Mouse (Mus musculus) midbrain, embryonic 16.5 days (tissue): ENCODE results near the gene Ccl7. TPM values are rescaled to one million over a fixed set of nuclear protein-coding genes. Genes with fewer than 3 reads are reported as not detected.

Experiments
- ATAC-seq: fragments of 200-750 bp; cut with Nextera tagmentation; 2 replicates; pipeline ENCODE4 v1.8.0; 2017; ENCODE audit warnings: moderate TSS enrichment
- H3K27ac ChIP-seq: fragments of 300-500 bp; sonication (generic); 2 replicates; pipeline ENCODE4 v1.5.1; 2014; ENCODE audit warnings: mild to moderate bottlenecking, low read length, mixed read lengths
- H3K27me3 ChIP-seq: fragments of 300-500 bp; sonication (generic); 2 replicates; pipeline ENCODE4 v1.6.1; 2014; ENCODE audit warnings: low read depth, low read length, mixed read lengths; ENCODE audit not compliant: control insufficient read depth, insufficient read depth
- H3K36me3 ChIP-seq: fragments of 300-500 bp; sonication (generic); 2 replicates; pipeline ENCODE4 v1.6.1; 2014; ENCODE audit warnings: mild to moderate bottlenecking, low read length, moderate library complexity, mixed read lengths; ENCODE audit not compliant: control insufficient read depth, insufficient read depth
- H3K4me1 ChIP-seq: fragments of 300-500 bp; sonication (generic); 2 replicates; pipeline ENCODE4 v1.6.1; 2014; ENCODE audit warnings: mild to moderate bottlenecking, low read length, mixed read lengths; ENCODE audit not compliant: control insufficient read depth, insufficient read depth
- H3K4me2 ChIP-seq: fragments of 300-500 bp; sonication (generic); 2 replicates; pipeline ENCODE4 v1.6.1; 2014; ENCODE audit warnings: mild to moderate bottlenecking, low read length, mixed read lengths
- H3K4me3 ChIP-seq: fragments of 300-500 bp; sonication (generic); 2 replicates; pipeline ENCODE4 v1.5.1; 2014; ENCODE audit warnings: low read depth, mild to moderate bottlenecking, low read length, moderate library complexity, mixed read lengths
- H3K9ac ChIP-seq: fragments of 300-500 bp; sonication (generic); 2 replicates; pipeline ENCODE4 v1.6.1; 2014; ENCODE audit warnings: low read depth, low read length, mixed read lengths
- H3K9me3 ChIP-seq: fragments of 300-500 bp; sonication (generic); replicated peaks from 2 replicates; pipeline ENCODE4 v1.6.1; 2014; ENCODE audit warnings: mild to moderate bottlenecking, low read length, mixed read lengths; ENCODE audit not compliant: control insufficient read depth, poor library complexity, severe bottlenecking
- WGBS: fragments of 180-500 bp; shearing (Covaris S2); extraction: QIAGEN DNeasy Blood & Tissue Kit; methylation state at CpG from one replicate; pipeline ENCODE4 v1.1.7; 2014; 5-methylcytosine and 5-hydroxymethylcytosine counted together
- polyA plus RNA-seq: library from polyadenylated mRNA; unstranded; fragments of >200 nt; fragmentation: Nextera tagmentation; extraction: Ambion mirVana; gene quantifications from 2 replicates; pipeline ENCODE4 v1.2.1, GENCODE M21; 2015

The Ccl7 gene
- polyA plus RNA-seq, 1 experiment from 2014 or later: 0.48 TPM

DNA sequence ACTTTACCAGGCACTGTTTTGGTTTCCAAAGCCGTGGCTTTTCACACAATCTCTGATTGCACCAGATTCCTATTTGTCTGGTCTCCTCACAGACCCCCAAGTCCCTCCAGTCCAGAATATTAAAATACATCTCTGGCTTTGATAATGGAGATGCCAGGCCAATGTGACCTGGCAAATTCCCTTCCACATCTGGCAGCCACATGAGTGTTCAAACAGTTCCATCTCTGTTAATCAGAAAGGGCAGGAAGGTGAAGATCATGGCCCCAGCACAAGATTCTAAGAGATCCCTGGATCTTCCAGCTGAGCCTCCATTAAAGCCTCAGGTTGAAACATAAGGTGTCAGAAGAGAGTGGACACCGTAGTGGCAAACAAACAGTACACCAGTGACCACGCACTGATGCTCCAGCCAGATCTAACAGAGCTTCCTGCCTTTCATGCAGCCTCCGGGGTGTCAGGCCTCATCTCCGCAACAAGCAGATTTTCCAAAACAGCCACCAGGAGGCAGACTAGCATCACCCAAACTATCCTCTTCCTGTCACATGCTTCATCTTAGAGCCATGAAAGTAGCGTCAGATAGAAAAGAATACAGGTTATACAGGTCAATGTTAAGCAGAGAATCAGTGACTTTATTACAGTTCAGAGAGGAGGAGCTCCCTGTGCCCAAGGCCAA lies 2.4 kb downstream of the Ccl7 start:
- no peaks in the 10 kb centered on the region for H3K27me3 ChIP-seq
- no peak overlapping the region for H3K27ac ChIP-seq
- H3K4me3 ChIP-seq: no peak overlapping the region
- no peak overlapping the region for H3K4me2 ChIP-seq
- ATAC-seq: no peak
- no peaks in the 10 kb centered on the region for H3K36me3 ChIP-seq
- no peaks in the 10 kb centered on the region for H3K9me3 ChIP-seq
- H3K9ac ChIP-seq: no peak overlapping the region
- no peaks in the 10 kb centered on the region for H3K4me1 ChIP-seq
- 46% methylated on average over 6 of the region's 6 CpGs for WGBS

DNA sequence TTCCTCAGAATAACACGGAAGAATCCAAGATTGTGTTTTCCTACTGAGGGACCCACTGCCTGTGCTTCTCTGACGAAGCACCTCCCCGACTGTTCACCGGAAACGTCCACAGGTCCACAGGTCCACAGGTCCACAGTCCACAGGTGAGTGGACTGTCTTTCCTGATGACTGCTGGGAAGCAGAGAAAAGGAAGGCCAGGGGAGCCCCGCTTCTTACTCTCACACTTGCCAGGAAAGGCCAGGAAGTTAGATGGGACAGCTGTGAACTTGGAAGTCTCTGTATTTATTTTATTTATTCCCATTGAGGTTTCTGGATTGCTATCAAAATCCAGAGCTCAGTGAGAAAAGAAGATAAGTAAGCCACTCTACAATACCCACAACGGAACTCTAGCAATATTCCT lies 8.3 kb downstream of the Ccl7 start:
- H3K36me3 ChIP-seq: no peaks in the 10 kb centered on the region
- 94% methylated on average over 7 of the region's 7 CpGs for WGBS
- ATAC-seq: no peak
- no peak overlapping the region for H3K9ac ChIP-seq
- H3K27ac ChIP-seq: no peak overlapping the region
- H3K9me3 ChIP-seq: no peaks in the 10 kb centered on the region
- H3K27me3 ChIP-seq: no peaks in the 10 kb centered on the region
- H3K4me1 ChIP-seq: no peaks in the 10 kb centered on the region
- no peak overlapping the region for H3K4me3 ChIP-seq
- no peak overlapping the region for H3K4me2 ChIP-seq

GRCm38 (mm10) chr11:82057646-82058045 lies 12.1 kb downstream of the Ccl7 start, which contains the start of gene Ccl11:
TSS of gene Ccl11 (plus strand) at chr11:82057823.
- Histone ChIP-seq H3K27ac (no peak within 1 kb of the TSS), H3K9ac (no peak within 1 kb of the TSS), H3K9me3 (no peaks in the 10 kb centered on the region), H3K27me3 (no peaks in the 10 kb centered on the region), H3K4me1 (no peaks in the 10 kb centered on the region), H3K4me3 (no peak within 1 kb of the TSS), H3K4me2 (no peak within 1 kb of the TSS), H3K36me3 (no peaks in the 10 kb centered on the region)
- 83% methylated on average over 6 of the region's 6 CpGs for WGBS
- ATAC-seq: no peak

DNA sequence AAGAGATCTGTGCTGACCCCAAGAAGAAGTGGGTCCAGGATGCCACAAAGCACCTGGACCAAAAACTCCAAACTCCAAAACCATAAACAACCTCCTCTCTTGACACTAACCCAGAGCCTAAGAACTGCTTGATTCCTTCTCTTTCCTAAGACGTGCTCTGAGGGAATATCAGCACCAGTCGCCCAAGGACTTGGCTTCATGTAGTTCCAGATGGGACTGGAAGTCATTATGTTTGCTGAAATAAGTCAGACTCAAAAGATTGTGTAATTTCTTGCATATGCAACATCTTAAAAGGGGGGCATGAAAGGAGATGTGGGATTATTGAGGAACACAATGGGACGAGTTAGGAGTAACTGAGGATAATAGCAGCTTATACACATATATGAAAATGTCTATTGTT lies 16.7 kb downstream of the Ccl7 start:
- no peaks in the 10 kb centered on the region for H3K27me3 ChIP-seq
- no peaks in the 10 kb centered on the region for H3K4me1 ChIP-seq

DNA sequence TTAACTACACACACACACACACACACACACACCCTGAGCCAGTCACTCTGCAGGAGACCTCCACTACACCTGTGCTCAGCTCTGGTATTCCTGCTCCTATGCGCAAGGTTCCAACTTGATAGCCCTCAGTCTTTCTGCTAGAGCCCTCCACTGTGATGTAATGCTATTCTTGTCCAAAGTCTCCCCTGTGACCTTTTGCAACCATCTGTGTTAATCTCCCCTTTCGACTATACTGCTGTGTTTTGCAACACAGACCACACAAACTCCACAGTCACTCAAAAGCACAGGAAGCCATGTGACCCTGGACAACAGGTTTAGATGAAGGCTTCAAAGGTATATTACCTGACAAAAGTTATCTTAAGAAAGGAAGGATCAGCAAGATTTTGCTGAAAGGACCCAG lies 17.9 kb downstream of the Ccl7 start:
- no peak for ATAC-seq
- Histone ChIP-seq H3K4me1 (no peaks in the 10 kb centered on the region), H3K36me3 (no peaks in the 10 kb centered on the region), H3K9me3 (no peaks in the 10 kb centered on the region), H3K9ac (no peak overlapping the region), H3K27me3 (no peaks in the 10 kb centered on the region), H3K4me3 (no peak overlapping the region), H3K4me2 (no peak overlapping the region), H3K27ac (no peak overlapping the region)
- WGBS: 82% methylated on average over 2 of the region's 2 CpGs

More for the DNA sequence above, 16.7 kb downstream of the Ccl7 start:
- 82% methylated on average over 3 of the region's 3 CpGs for WGBS
- Histone ChIP-seq H3K36me3 (no peaks in the 10 kb centered on the region), H3K4me2 (no peak overlapping the region), H3K27ac (no peak overlapping the region), H3K4me3 (no peak overlapping the region), H3K9ac (no peak overlapping the region), H3K9me3 (no peaks in the 10 kb centered on the region)
- ATAC-seq: no peak

- H3K4me3 ChIP-seq: no peak overlapping the region
- no peaks in the 10 kb centered on the region for H3K27me3 ChIP-seq
- H3K9ac ChIP-seq: no peak overlapping the region
- ATAC-seq: no peak
- no peak overlapping the region for H3K27ac ChIP-seq
- 85% methylated on average over 7 of the region's 7 CpGs for WGBS
- H3K4me1 ChIP-seq: no peaks in the 10 kb centered on the region
- no peaks in the 10 kb centered on the region for H3K9me3 ChIP-seq
- no peak overlapping the region for H3K4me2 ChIP-seq
- no peaks in the 10 kb centered on the region for H3K36me3 ChIP-seq
Observed at GRCm38 (mm10) chr11:82066953-82067571, 21.6 kb downstream of the Ccl7 start.

DNA sequence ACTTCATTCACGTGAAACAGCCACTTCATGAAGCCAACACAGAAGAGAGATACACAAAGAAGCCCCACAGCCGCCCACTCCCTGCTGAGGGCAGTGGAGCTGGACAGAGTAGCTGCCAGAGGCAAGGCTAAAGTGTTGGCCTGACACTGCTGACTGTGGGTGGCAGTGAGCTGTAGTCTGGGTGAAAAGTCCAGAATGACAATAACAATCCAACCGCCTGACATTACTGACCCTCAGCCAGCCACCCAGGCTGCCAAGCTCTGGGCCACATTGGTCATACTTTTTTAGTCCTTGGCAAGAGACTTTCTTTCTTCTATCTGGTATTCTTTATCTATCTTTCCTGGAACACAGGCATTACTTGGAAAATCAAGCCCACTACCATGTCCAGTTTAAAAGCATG lies 25.6 kb downstream of the Ccl7 start:
- no peaks in the 10 kb centered on the region for H3K27me3 ChIP-seq
- H3K36me3 ChIP-seq: no peaks in the 10 kb centered on the region
- H3K4me2 ChIP-seq: no peak overlapping the region
- no peaks in the 10 kb centered on the region for H3K9me3 ChIP-seq
- H3K4me1 ChIP-seq: no peaks in the 10 kb centered on the region
- no peak for ATAC-seq
- no peak overlapping the region for H3K27ac ChIP-seq
- no peak overlapping the region for H3K4me3 ChIP-seq
- WGBS: 72% methylated on average over 3 of the region's 3 CpGs
- H3K9ac ChIP-seq: no peak overlapping the region

DNA sequence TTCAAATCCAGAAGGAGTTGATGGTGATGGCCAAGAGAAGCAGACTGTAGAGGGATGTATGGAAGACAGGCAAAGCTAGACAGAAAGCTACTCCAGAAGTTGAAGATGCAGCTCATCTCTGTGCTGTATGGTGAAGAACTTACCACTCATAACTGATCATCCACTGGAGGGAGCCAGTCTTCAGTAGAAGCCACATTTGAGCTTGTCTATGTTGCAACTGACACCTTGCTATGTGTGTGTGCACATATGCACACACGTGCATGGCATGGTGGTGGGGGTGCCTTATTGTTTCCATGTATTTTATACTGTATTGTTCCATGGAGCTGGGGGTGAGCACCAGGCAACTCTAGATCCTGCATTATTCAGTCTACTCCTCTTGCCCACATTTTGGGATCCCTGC lies 26.9 kb downstream of the Ccl7 start:
- Histone ChIP-seq H3K4me1 (no peaks in the 10 kb centered on the region), H3K9ac (no peak overlapping the region), H3K27ac (no peak overlapping the region), H3K36me3 (no peaks in the 10 kb centered on the region), H3K4me3 (no peak overlapping the region), H3K4me2 (no peak overlapping the region), H3K9me3 (no peaks in the 10 kb centered on the region), H3K27me3 (no peaks in the 10 kb centered on the region)
- WGBS: 72% methylated on average over 1 of the region's 1 CpGs
- ATAC-seq: no peak

DNA sequence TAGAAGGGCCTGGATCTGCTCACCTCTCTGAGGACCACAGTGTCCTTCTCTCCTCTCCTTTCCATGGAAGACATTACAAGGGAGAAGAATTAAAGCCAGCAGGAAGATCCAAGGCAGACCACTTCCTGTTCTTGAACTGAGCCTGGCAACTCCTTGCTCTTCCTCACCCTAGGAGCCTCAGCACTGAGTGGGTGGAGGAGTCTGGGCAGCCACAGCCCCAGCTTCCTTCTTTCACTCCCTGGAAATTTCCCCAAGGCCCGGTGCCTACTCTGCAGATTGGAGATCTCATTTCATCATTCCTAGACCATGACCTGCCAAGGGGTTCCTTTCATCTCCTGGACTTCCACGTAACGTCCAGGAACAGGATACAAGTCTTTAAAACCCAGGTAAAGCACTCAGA lies 27.5 kb downstream of the Ccl7 start:
- Histone ChIP-seq H3K36me3 (no peaks in the 10 kb centered on the region), H3K4me1 (no peaks in the 10 kb centered on the region), H3K9me3 (no peaks in the 10 kb centered on the region), H3K27ac (no peak overlapping the region), H3K4me3 (no peak overlapping the region), H3K4me2 (no peak overlapping the region), H3K27me3 (no peaks in the 10 kb centered on the region), H3K9ac (no peak overlapping the region)
- WGBS: 90% methylated on average over 3 of the region's 3 CpGs
- ATAC-seq: no peak
